Mouse (Mus musculus) spleen, adult 2 months (tissue): ENCODE measurements at regions not wholly inside any gene's neighbourhood (a gene's known extent, or its start where the extent isn't known, plus 50 kb on each side); places are given as distances from the start of the nearest gene placed in this dataset.

Source experiments
- CTCF ChIP-seq: fragments of 200-500 bp; IDR thresholded peaks from 2 replicates; pipeline ENCODE4 v1.5.1; 2011; ENCODE audit warnings: mild to moderate bottlenecking, inconsistent platforms; ENCODE audit not compliant: insufficient read depth, insufficient read length, insufficient replicate concordance; ENCODE audit errors: extremely low read depth
- POLR2A ChIP-seq: fragments of 200-500 bp; IDR thresholded peaks from 2 replicates; pipeline ENCODE4 v1.6.1; 2011; ENCODE audit warnings: low read depth, low read length, inconsistent platforms

DNA sequence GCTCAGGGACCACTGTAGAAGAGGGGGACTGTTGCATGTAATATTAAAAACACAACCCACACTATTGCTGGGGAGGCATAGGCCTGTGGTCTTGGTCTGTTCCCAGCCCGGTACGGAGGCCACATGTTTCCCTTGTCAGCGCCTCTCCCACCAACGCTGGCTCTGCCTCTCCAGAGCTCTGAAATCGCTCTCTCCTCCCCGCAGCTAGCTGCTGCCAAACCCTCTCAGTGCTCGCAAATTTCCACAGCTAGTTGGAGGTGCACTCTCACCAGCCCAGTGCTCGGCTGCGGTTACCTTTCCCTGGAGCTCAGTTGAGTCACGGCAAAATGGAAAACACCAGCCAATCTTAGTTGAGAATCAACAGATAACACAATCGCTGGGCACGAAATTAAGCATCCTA, 402.9 kb downstream of the Ptpru start:
- TF ChIP-seq CTCF (no peak), POLR2A (no peak)
